Mouse (Mus musculus) cerebellum, adult 9-11 months (tissue): ENCODE data around the gene Etv6.

Source experiments
- DNase-seq: peaks from one replicate; pipeline ENCODE4 v3.0.0; 2022

Gene Etv6

GRCm38 (mm10) chr6:134262911-134263607, 227.6 kb downstream of the Etv6 start:
- no peak for DNase-seq

DNA sequence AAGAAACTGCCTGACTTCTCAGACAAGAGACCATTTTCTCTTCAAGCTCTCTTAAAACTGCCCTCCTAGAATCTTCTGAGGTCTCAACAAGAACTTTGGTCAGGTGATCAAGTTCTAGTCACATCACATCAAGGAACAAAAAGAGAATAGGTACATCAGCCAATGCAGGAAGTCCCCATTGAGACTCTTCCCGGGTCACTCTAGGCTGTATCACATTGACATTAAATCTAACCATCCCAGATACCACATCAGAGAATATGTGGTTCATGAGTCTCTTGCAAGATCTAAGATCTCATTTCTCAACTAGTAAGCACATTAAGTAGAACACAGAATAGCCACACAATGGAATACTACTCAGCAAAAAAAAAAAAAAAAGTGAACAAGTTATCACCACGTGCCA, 238.4 kb downstream of the Etv6 start:
- DNase-seq = no peak

DNA sequence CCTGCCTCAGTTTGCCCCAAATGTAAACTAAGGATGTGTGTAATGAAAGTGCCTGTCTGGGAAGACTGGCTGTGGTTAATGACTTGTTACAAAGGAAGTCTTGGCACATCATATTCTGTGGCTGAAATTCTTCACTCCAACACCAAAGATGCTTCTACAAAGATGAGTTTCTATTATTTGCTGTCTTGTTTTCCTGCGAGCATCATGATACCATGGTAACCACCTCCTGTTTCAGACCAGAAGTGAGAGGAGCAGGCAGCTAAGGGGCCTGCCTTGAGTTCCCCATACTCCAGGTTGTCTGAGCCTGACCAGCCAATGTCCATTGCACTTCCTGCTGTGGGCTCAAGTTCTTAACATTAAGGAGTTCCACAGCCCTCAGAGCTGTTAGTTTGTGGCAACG, 241.5 kb downstream of the Etv6 start:
- no peak for DNase-seq

- DNase-seq = no peak
These were observed 246.6 kb downstream of the Etv6 start for GRCm38 (mm10) chr6:134282095-134282494.

DNA sequence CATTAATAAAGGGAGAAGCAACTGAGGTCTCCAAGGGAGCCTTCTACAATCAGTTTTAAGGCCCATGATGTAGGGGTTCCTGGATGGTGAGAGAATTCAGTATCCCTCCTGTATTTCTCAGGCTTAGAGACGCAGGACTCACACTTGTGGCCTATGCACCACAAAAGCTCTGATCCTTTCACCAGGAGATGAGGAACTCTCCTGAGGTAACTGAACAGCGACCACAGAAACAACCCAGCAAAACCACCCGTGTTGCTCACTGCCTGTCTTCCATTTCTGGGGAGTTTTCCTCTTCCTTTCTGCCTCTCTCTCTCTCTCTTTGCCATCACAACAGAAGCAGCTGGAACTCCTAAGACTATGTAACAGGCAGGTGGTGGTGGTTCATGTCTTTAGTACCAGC, 256.3 kb downstream of the Etv6 start:
- DNase-seq = no peak

GRCm38 (mm10) chr6:134292404-134292803, 256.9 kb downstream of the Etv6 start:
- DNase-seq = no peak

DNA sequence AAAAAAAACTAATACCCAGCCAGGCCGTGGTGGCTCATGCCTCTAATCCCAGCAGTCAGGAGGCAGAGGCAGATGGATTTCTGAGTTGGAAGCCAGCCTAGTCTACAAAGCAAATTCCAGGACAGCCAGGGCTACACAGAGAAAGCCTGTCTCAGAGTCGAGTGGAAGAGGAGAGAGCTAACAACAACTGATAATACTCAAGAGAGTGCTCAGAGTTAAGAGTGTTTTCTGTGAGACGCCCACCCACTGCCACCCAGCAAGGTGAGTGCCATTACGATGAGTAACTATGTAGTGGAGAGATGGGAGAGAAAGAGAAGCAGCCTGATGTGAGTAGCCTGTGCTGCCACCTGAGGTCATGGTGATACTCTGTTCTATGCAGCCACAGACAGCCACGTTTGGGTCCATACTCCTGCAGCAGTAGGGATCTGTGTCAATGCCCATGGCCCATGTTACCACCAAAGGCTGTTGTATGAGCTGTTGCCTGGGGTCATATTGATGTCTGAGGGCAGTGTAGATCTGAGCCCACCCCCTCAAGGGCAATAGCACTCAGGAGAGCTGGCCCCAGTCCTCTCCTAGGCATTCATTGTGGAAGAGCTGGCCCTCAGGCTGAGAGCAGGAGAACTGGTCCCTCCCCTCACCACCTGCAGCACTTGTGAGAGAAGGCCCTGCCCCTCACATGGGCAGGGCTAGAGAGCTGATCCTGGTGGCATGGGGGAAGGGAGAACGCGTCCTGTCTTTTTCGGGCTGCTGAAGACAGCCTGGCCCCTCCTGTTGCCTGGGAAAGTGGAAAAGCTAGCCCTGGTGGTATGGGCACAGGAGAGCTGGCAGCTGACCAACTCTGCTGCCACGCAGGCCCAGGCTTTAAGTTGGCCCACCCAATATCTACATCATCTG, 258.4 kb downstream of the Etv6 start:
- no peak for DNase-seq

- DNase-seq = no peak
These were observed 262.6 kb downstream of the Etv6 start for GRCm38 (mm10) chr6:134297884-134298619.

DNA sequence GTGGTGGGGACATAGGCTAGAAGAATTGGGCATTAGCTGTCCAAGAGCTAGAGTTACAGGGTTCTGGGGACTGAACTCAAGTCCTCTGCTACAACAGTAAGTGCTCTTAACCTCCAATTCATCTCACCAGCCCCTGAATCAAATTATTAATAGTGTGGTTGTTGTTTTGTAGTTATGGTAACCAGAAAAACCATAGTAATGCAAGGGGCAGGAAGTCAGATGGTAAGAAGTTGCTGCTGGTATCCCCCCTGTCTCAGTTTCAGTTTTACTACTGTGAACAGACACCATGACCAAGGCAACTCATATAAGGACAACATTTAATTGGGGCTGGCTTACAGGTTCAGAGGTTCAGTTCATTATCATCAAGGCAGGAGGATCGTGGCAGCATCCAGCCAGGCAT, 266.5 kb downstream of the Etv6 start:
- DNase-seq = no peak

DNA sequence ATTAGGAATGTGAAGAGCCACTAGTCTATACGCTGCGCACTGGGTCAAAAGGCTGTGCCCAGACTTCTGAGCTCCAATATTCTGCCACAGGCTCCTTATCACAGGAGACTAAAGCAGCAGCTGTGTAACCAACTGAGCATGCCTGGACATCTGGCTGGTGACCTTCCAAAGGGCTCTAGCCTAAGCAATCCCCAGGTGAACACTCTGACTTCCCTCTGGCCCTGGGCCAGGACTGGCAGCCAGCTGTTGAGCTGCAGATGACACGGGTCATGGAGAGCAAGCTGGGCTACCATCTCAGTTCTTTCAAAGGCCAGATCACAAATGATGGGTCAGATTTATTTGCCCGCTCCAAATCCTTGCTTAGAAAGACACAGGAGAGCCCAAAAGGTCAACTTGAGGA, 275.8 kb downstream of the Etv6 start:
- DNase-seq = no peak

DNA sequence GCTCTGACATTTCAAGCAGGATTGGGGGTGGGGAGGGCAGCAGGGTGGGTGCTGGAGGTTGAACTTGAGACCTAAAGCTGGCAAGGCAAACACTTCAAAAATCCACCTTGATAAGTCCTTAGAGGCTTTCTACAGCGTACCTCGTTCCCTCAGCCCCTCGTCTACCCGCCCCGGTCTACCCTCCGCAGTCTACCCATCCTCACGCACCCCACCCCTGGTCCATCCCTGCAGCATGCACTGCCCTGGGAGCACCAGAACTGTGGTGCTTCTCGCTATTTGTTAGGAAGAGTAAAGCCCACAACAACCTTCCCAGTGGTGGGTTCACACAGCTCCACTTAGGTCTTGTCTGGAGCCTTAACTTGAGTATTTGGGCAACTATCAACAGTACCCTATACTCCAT, 277.1 kb downstream of the Etv6 start:
- DNase-seq = no peak

- no peak for DNase-seq
These were observed 281.9 kb downstream of the Etv6 start for GRCm38 (mm10) chr6:134317371-134317770.
